Mouse (Mus musculus) liver, embryonic 14.5 days (tissue): ENCODE data around the gene Rdh9. TPM values are rescaled to one million over a fixed set of nuclear protein-coding genes. Genes with fewer than 3 reads are reported as not detected.

ENCODE experiments used
- ATAC-seq: fragments of 200-750 bp; cut with Nextera tagmentation; 2 replicates; pipeline ENCODE4 v1.8.0; 2017; ENCODE audit warnings: moderate number of reproducible peaks, mild to moderate bottlenecking, moderate library complexity; ENCODE audit not compliant: insufficient read depth
- DNase-seq, 3 experiments: peaks; one replicate each; pipeline ENCODE4 v3.0.0-alpha.2; 2012 to 2013; ENCODE audit warnings: low read depth in 3 of 3, low spot score in 3 of 3
- H3K27ac ChIP-seq: fragments of 300-500 bp; sonication (generic); 2 replicates; pipeline ENCODE4 v1.5.1; 2014; ENCODE audit warnings: moderate library complexity, mild to moderate bottlenecking, control low read depth, inconsistent platforms
- H3K27me3 ChIP-seq: fragments of 300-500 bp; sonication (generic); 2 replicates; pipeline ENCODE4 v1.6.1; 2014; ENCODE audit warnings: mild to moderate bottlenecking, low read length, moderate library complexity; ENCODE audit not compliant: control insufficient read depth, insufficient read depth
- H3K36me3 ChIP-seq: fragments of 300-500 bp; sonication (generic); replicated peaks from 2 replicates; pipeline ENCODE4 v1.6.1; 2014; ENCODE audit warnings: low read depth; ENCODE audit not compliant: control insufficient read depth, insufficient read depth
- H3K4me1 ChIP-seq, 2 experiments: fragments of 200-500 bp in 1 of 2; fragments of 300-500 bp in 1 of 2; sonication (generic) in 1 of 2; replicated peaks; 2 replicates each; pipeline ENCODE4 v1.6.1; 2012 to 2014; ENCODE audit warnings: antibody characterized with exemption in 1 of 2, inconsistent platforms in 1 of 2, low read length in 1 of 2; ENCODE audit not compliant: control insufficient read depth in 2 of 2, insufficient read depth in 2 of 2
- H3K4me2 ChIP-seq: fragments of 300-500 bp; sonication (generic); 2 replicates; pipeline ENCODE4 v1.6.1; 2014; ENCODE audit warnings: low read depth, mild to moderate bottlenecking, control low read depth, moderate library complexity
- H3K4me3 ChIP-seq, 2 experiments: fragments of 200-500 bp in 1 of 2; fragments of 300-500 bp in 1 of 2; sonication (generic) in 1 of 2; 2 replicates each; pipeline ENCODE4 v1.5.1; 2012 to 2014; ENCODE audit warnings: low read depth in 2 of 2, low read length in 2 of 2, mild to moderate bottlenecking in 2 of 2, control low read depth in 1 of 2, inconsistent platforms in 1 of 2, moderate library complexity in 1 of 2; ENCODE audit not compliant: insufficient read depth in 1 of 2
- H3K9ac ChIP-seq: fragments of 300-500 bp; sonication (generic); replicated peaks from 2 replicates; pipeline ENCODE4 v1.6.1; 2014; ENCODE audit warnings: mild to moderate bottlenecking, control low read depth, moderate library complexity
- H3K9me3 ChIP-seq: fragments of 300-500 bp; sonication (generic); 2 replicates; pipeline ENCODE4 v1.6.1; 2016; ENCODE audit warnings: low read length, mixed read lengths; ENCODE audit not compliant: control insufficient read depth
- CTCF ChIP-seq: IDR thresholded peaks from 2 replicates; pipeline ENCODE4 v1.5.1; 2016; ENCODE audit warnings: antibody characterized with exemption, low read depth, control low read depth
- EP300 ChIP-seq: IDR thresholded peaks from 2 replicates; pipeline ENCODE4 v1.6.1; 2016; ENCODE audit warnings: antibody characterized with exemption, low read depth
- WGBS: fragments of 180-500 bp; shearing (Covaris S2); extraction: QIAGEN DNeasy Blood & Tissue Kit; methylation state at CpG from one replicate; pipeline ENCODE4 v1.1.7; 2014; ENCODE audit not compliant: insufficient replicate concordance; 5-methylcytosine and 5-hydroxymethylcytosine counted together
- polyA plus RNA-seq, 2 experiments: library from polyadenylated mRNA; depleted of rRNA in 1 of 2; stranded (reverse) in 1 of 2; unstranded in 1 of 2; fragments of >200 nt; fragmentation: Nextera tagmentation in 1 of 2; extraction: Ambion mirVana in 1 of 2; gene quantifications; 2 replicates each; pipeline versions ENCODE4 v1.2.1 to v1.2.3; 2012 to 2014

The Rdh9 gene
- polyA plus RNA-seq, 2 experiments = 0.07 TPM; not detected in 1

GRCm38 (mm10) chr10:127739083-127739660 lies 37.0 kb upstream of the Rdh9 start, which contains the start of gene Zbtb39:
Gene Zbtb39 (plus strand): TSS chr10:127739538.
- Histone ChIP-seq H3K9me3 (no peaks in the 10 kb centered on the region), H3K4me1 (peaks cover 29 to 36% of the 10 kb centered on the region in 2 experiments), H3K27ac (peak within 1 kb of the TSS; percentile 45), H3K9ac (peak within 1 kb of the TSS; percentile 79), H3K4me3 (peak within 1 kb of the TSS; percentile 72 to 82), H3K27me3 (no peaks in the 10 kb centered on the region), H3K4me2 (peak within 1 kb of the TSS; percentile 75), H3K36me3 (peaks cover 22% of the 10 kb centered on the region)
- TF ChIP-seq EP300 = no peak
- peak; percentile 47 for TF ChIP-seq CTCF
- DNase-seq (peak in 2 of 3 experiments; percentile 51 to 54), ATAC-seq (peak; percentile 69)
- 3% methylated on average over 50 of the region's 61 CpGs for WGBS

GRCm38 (mm10) chr10:127739661-127740161 lies 36.5 kb upstream of the Rdh9 start:
- WGBS = under 1% methylated on average over 54 of the region's 55 CpGs
- H3K27me3 ChIP-seq = no peaks in the 10 kb centered on the region
- H3K9ac ChIP-seq = peak overlapping the region; percentile 79
- no peak overlapping the region; the same call in 1 of the 2 replicates for H3K27ac ChIP-seq
- H3K4me2 ChIP-seq = peak overlapping the region; percentile 75
- H3K36me3 ChIP-seq = peaks cover 22% of the 10 kb centered on the region
- TF ChIP-seq CTCF (no peak), EP300 (no peak)
- H3K4me3 ChIP-seq = peak overlapping the region; percentile 72 to 82
- no peak for DNase-seq
- H3K9me3 ChIP-seq = no peaks in the 10 kb centered on the region
- H3K4me1 ChIP-seq = peaks cover 29 to 34% of the 10 kb centered on the region in 2 experiments
- peak; percentile 40 for ATAC-seq

- WGBS = 75% methylated on average over 5 of the region's 5 CpGs
- Histone ChIP-seq H3K9ac (no peak overlapping the region), H3K27ac (no peak overlapping the region), H3K4me2 (no peak overlapping the region), H3K4me3 (no peak overlapping the region), H3K27me3 (no peaks in the 10 kb centered on the region), H3K9me3 (no peaks in the 10 kb centered on the region), H3K36me3 (peaks cover 22% of the 10 kb centered on the region), H3K4me1 (peaks cover 3 to 16% of the 10 kb centered on the region in 2 experiments)
- ATAC-seq (no peak), DNase-seq (no peak)
- no peak for TF ChIP-seq EP300
- TF ChIP-seq CTCF = peak; percentile 79
Observed at GRCm38 (mm10) chr10:127744661-127745060, 31.5 kb upstream of the Rdh9 start.

- 55% methylated on average over 5 of the region's 5 CpGs for WGBS
- ATAC-seq (no peak), DNase-seq (no peak)
- Histone ChIP-seq H3K4me1 (peaks cover 0 to 15% of the 10 kb centered on the region in 2 experiments; a peak in 1 of 4 replicates), H3K27ac (no peak overlapping the region), H3K9me3 (no peaks in the 10 kb centered on the region), H3K4me3 (no peak overlapping the region), H3K36me3 (peaks cover 22% of the 10 kb centered on the region), H3K9ac (no peak overlapping the region), H3K27me3 (no peaks in the 10 kb centered on the region), H3K4me2 (no peak overlapping the region)
- TF ChIP-seq EP300 (no peak), CTCF (no peak)
Observed at GRCm38 (mm10) chr10:127745886-127746285, 30.3 kb upstream of the Rdh9 start.

GRCm38 (mm10) chr10:127747254-127747653 lies 28.9 kb upstream of the Rdh9 start:
- no peak overlapping the region for H3K9ac ChIP-seq
- H3K27ac ChIP-seq = no peak overlapping the region
- H3K4me3 ChIP-seq = no peak overlapping the region
- 73% methylated on average over 8 of the region's 8 CpGs for WGBS
- no peak overlapping the region for H3K4me2 ChIP-seq
- ATAC-seq (no peak), DNase-seq (no peak)
- peaks cover 15% of the 10 kb centered on the region for H3K36me3 ChIP-seq
- no peaks in the 10 kb centered on the region for H3K9me3 ChIP-seq
- TF ChIP-seq CTCF (no peak), EP300 (no peak)
- peaks cover 0 to 15% of the 10 kb centered on the region in 2 experiments; a peak in 1 of 4 replicates for H3K4me1 ChIP-seq
- no peaks in the 10 kb centered on the region for H3K27me3 ChIP-seq
